Mouse (Mus musculus) ES-E14 (cell line): ENCODE results near the gene Grip2. TPM values are rescaled to one million over a fixed set of nuclear protein-coding genes. Genes with fewer than 3 reads are reported as not detected.

ENCODE experiments used
- DNase-seq: peaks from one replicate; pipeline ENCODE4 v3.0.0-alpha.2; 2013; ENCODE audit warnings: low read depth, low spot score
- H3K27ac ChIP-seq: 2 replicates; pipeline ENCODE4 v1.5.1; 2012; ENCODE audit warnings: low read depth, mild to moderate bottlenecking, low read length, moderate library complexity, mixed read lengths; ENCODE audit not compliant: poor library complexity, insufficient read depth, severe bottlenecking
- H3K36me3 ChIP-seq: 2 replicates; pipeline ENCODE4 v1.6.1; 2012; ENCODE audit warnings: mild to moderate bottlenecking, low read length, moderate library complexity, mixed read lengths; ENCODE audit not compliant: control insufficient read depth, poor library complexity, insufficient read depth, severe bottlenecking
- H3K4me1 ChIP-seq, 2 experiments: fragments of 150-350 bp in 1 of 2; sonication (generic) in 1 of 2; 2 replicates each; pipeline ENCODE4 v1.6.1; 2012; ENCODE audit warnings: low read length in 2 of 2, mild to moderate bottlenecking in 1 of 2, mixed read lengths in 1 of 2; ENCODE audit not compliant: control insufficient read depth in 2 of 2, insufficient read depth in 2 of 2, poor library complexity in 1 of 2
- H3K4me3 ChIP-seq, 2 experiments: fragments of 150-350 bp in 1 of 2; sonication (generic) in 1 of 2; 2 replicates each; pipeline ENCODE4 v1.5.1; 2012; ENCODE audit warnings: low read length in 2 of 2, low read depth in 1 of 2, mild to moderate bottlenecking in 1 of 2, mixed read lengths in 1 of 2; ENCODE audit not compliant: insufficient read depth in 1 of 2, poor library complexity in 1 of 2, severe bottlenecking in 1 of 2
- H3K9ac ChIP-seq: 2 replicates; pipeline ENCODE4 v1.6.1; 2012; ENCODE audit warnings: low read depth, mild to moderate bottlenecking, low read length, mixed read lengths; ENCODE audit not compliant: poor library complexity, insufficient read depth, severe bottlenecking
- H3K9me3 ChIP-seq: fragments of 150-350 bp; sonication (generic); 2 replicates; pipeline ENCODE4 v1.6.1; 2012; ENCODE audit warnings: low read depth, mild to moderate bottlenecking, low read length; ENCODE audit not compliant: control insufficient read depth, insufficient read depth
- CHD2 ChIP-seq: IDR thresholded peaks from 2 replicates; pipeline ENCODE4 v1.6.1; 2014; ENCODE audit warnings: mild to moderate bottlenecking, low read depth, low read length, inconsistent platforms
- HCFC1 ChIP-seq: IDR thresholded peaks from 2 replicates; pipeline ENCODE4 v1.6.1; 2012; ENCODE audit warnings: low read length, inconsistent platforms, borderline replicate concordance; ENCODE audit not compliant: insufficient read depth
- MAFK ChIP-seq: IDR thresholded peaks from 2 replicates; pipeline ENCODE4 v1.6.1; 2014; ENCODE audit warnings: mild to moderate bottlenecking, low read depth, low read length, inconsistent platforms; ENCODE audit not compliant: insufficient read depth
- ZC3H11A ChIP-seq: IDR thresholded peaks from 2 replicates; pipeline ENCODE4 v1.6.1; 2012; ENCODE audit warnings: low read depth, mild to moderate bottlenecking, inconsistent platforms, low read length, borderline replicate concordance
- ZNF384 ChIP-seq: IDR thresholded peaks from 2 replicates; pipeline ENCODE4 v1.6.1; 2012; ENCODE audit warnings: low read depth, low read length, inconsistent platforms
- in situ Hi-C, 2 experiments: fragments of 600-800 bp; cut with MboI; formaldehyde crosslinking; loops; one replicate each; pipeline ENCODE4 v1.15.1; 2025; ENCODE audit warnings: low sequenced_read_pairs in 2 of 2, inconsistent platforms in 1 of 2; ENCODE audit not compliant: unreplicated experiment in 2 of 2
- total RNA-seq: library from RNA; depleted of rRNA; stranded (reverse); fragments of 300-350 nt; gene quantifications from 2 replicates; pipeline ENCODE4 v1.2.3, GENCODE M21; 2012; rRNA removed

Gene Grip2
- total RNA-seq, 1 experiment, result 0.58 TPM

GRCm38 (mm10) chr6:91712097-91712854, 114.8 kb downstream of the Grip2 start:
- peaks cover 17 to 49% of the 10 kb centered on the region in 2 experiments for H3K4me1 ChIP-seq
- in situ Hi-C loops, result no loop called here
- no peak for DNase-seq
- H3K36me3 ChIP-seq, result peaks cover 10% of the 10 kb centered on the region
- H3K9ac ChIP-seq, result peak overlapping the region; percentile 3; the same call in 1 of the 2 replicates
- peak overlapping the region in 1 of 2 experiments; percentile 3; a peak in 1 of 4 replicates for H3K4me3 ChIP-seq
- TF ChIP-seq HCFC1 (no peak), ZNF384 (no peak), ZC3H11A (no peak), CHD2 (no peak), MAFK (no peak)
- H3K27ac ChIP-seq, result peak overlapping the region; percentile 91
- no peaks in the 10 kb centered on the region for H3K9me3 ChIP-seq

Other genes with a start within 250 kb of the Grip2 start
- 150 and 231 TPM in 2 replicates for gene Slc6a6, start 143.2 kb downstream of the Grip2 start, total RNA-seq
- gene Ccdc174, start 50.8 kb upstream of the Grip2 start, total RNA-seq, result 11.6 and 13.7 TPM in 2 replicates
- 0.94 and 1.0 TPM in 2 replicates for gene 4930590J08Rik, start 75.6 kb upstream of the Grip2 start, total RNA-seq
- 2.5 and 5.8 TPM in 2 replicates for gene Fgd5, start 151.6 kb upstream of the Grip2 start, total RNA-seq